Mouse (Mus musculus) lung, embryonic 14.5 days (tissue): ENCODE results near the gene Hif3a. TPM values are rescaled to one million over a fixed set of nuclear protein-coding genes. Genes with fewer than 3 reads are reported as not detected.
A peak's percentile ranks its signal among the peaks of the same experiment; 100 is the strongest.

Experiments used
- ATAC-seq: fragments of 200-750 bp; cut with Nextera tagmentation; 2 replicates; pipeline ENCODE4 v1.8.0; 2017; ENCODE audit warnings: mild to moderate bottlenecking, moderate TSS enrichment, moderate library complexity; ENCODE audit not compliant: insufficient read depth
- DNase-seq: peaks from one replicate; pipeline ENCODE4 v3.0.0-alpha.2; 2015
- H3K27ac ChIP-seq: fragments of 300-500 bp; sonication (generic); 2 replicates; pipeline ENCODE4 v1.5.1; 2014; ENCODE audit warnings: low read depth, mild to moderate bottlenecking, moderate library complexity
- H3K27me3 ChIP-seq: fragments of 300-500 bp; sonication (generic); 2 replicates; pipeline ENCODE4 v1.6.1; 2014; ENCODE audit warnings: low read length, control low read depth; ENCODE audit not compliant: insufficient read depth
- H3K36me3 ChIP-seq: fragments of 300-500 bp; sonication (generic); 2 replicates; pipeline ENCODE4 v1.6.1; 2014; ENCODE audit warnings: control low read depth; ENCODE audit not compliant: insufficient read depth
- H3K4me1 ChIP-seq: fragments of 300-500 bp; sonication (generic); 2 replicates; pipeline ENCODE4 v1.6.1; 2014; ENCODE audit warnings: antibody characterized with exemption, control low read depth; ENCODE audit not compliant: insufficient read depth
- H3K4me2 ChIP-seq: fragments of 300-500 bp; sonication (generic); 2 replicates; pipeline ENCODE4 v1.6.1; 2014; ENCODE audit warnings: mild to moderate bottlenecking
- H3K4me3 ChIP-seq: fragments of 300-500 bp; sonication (generic); 2 replicates; pipeline ENCODE4 v1.5.1; 2014; ENCODE audit warnings: low read depth, low read length
- H3K9ac ChIP-seq: fragments of 300-500 bp; sonication (generic); 2 replicates; pipeline ENCODE4 v1.6.1; 2014
- H3K9me3 ChIP-seq: fragments of 300-500 bp; sonication (generic); 2 replicates; pipeline ENCODE4 v1.6.1; 2016; ENCODE audit warnings: low read depth, low read length, control low read depth
- CTCF ChIP-seq: IDR thresholded peaks from 2 replicates; pipeline ENCODE4 v1.5.1; 2016; ENCODE audit warnings: antibody characterized with exemption, low read depth
- WGBS: fragments of 180-500 bp; shearing (Covaris S2); extraction: QIAGEN DNeasy Blood & Tissue Kit; methylation state at CpG from one replicate; pipeline ENCODE4 v1.1.7; 2014; 5-methylcytosine and 5-hydroxymethylcytosine counted together
- polyA plus RNA-seq: library from polyadenylated mRNA; unstranded; fragments of >200 nt; fragmentation: Nextera tagmentation; extraction: Ambion mirVana; gene quantifications from 2 replicates; pipeline ENCODE4 v1.2.1, GENCODE M21; 2014

Hif3a gene
- polyA plus RNA-seq, 1 experiment from 2014 or later: 33.1 TPM

DNA sequence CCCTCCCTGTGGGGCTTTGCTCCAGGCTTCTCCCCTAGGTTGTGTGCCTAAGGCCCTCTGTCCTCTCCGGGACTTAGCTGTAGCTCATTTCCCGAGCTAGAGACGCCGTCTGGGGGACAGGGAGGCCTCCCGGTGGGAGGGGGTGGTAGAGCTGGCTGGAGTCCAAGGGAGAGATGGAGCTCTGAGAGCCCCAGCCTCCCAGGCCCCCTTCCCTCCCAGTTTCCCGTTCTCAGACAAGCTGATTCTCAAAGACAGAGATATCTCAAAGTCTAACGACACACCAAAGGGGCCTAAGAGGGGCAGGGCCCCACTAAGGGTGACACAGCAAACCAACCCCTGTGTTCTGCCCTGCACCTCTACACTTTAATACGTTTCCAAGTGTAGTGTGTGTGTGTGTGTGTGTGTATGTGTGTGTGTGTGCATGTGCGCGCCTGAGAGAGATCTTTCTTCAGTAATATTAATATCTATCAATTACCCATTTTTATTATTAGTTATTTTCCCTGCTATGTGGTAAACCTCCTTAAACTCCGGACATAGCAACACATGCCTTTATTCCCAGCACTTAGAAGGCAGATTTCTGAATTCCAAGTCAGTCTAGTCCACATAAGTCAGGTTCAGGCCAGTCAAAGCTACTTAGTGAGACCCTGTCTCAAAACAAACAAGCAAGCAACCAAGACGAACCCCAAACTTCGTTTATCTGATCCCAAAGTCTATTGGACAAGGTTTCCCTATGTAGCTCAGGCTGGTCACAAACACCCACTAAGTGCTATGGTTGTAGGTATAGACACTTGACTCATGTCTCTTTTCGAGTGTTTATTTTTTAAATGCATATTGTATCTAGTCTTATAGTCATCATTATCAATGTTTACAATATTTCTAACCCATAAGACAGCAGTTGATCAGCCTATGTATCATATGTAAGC lies 5.4 kb downstream of the Hif3a start:
- peak; percentile 30 for ATAC-seq
- peak overlapping the region; percentile 96 for H3K4me2 ChIP-seq
- H3K27ac ChIP-seq: peak overlapping the region; percentile 99
- peaks cover 35% of the 10 kb centered on the region for H3K4me1 ChIP-seq
- TF ChIP-seq CTCF: no peak
- peaks cover 20% of the 10 kb centered on the region for H3K36me3 ChIP-seq
- DNase-seq: peak; percentile 90
- H3K9me3 ChIP-seq: no peaks in the 10 kb centered on the region
- H3K4me3 ChIP-seq: peak overlapping the region; percentile 59
- H3K27me3 ChIP-seq: no peaks in the 10 kb centered on the region
- peak overlapping the region; percentile 65 for H3K9ac ChIP-seq
- 17% methylated on average over 14 of the region's 14 CpGs for WGBS

DNA sequence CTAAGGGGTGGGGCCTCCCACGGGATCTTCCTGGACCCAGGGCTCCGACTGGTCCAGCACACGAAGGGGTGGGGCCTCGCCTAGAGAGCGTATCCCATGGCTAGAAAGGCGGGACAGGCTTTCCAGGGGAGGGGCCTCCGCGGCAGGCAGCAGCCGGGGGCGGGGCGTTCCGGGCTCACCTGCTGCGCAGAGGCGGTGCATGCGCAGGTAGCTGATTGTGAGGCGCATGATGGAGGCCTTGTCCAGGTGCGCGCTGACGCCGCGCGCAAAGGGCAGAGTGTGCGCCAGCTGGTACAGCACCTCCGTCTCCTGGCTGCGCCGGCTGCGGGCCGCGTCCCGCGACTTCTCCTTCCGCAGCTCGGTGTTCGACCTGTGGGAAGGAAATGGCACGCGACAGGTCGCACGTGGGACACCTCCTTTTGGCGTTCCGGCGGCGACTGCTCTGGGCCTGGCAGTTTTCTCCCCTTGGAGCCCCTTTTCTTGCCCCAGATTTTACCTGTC lies 6.1 kb downstream of the Hif3a start:
- TF ChIP-seq CTCF: no peak
- Histone ChIP-seq H3K4me3 (peak overlapping the region; percentile 59), H3K27me3 (no peaks in the 10 kb centered on the region), H3K4me2 (peak overlapping the region; percentile 96), H3K27ac (peak overlapping the region; percentile 99), H3K4me1 (peaks cover 33% of the 10 kb centered on the region), H3K9me3 (no peaks in the 10 kb centered on the region), H3K36me3 (peaks cover 26% of the 10 kb centered on the region), H3K9ac (peak overlapping the region; percentile 65)
- ATAC-seq (peak; percentile 73), DNase-seq (peak; percentile 95)
- under 1% methylated on average over 42 of the region's 42 CpGs for WGBS

DNA sequence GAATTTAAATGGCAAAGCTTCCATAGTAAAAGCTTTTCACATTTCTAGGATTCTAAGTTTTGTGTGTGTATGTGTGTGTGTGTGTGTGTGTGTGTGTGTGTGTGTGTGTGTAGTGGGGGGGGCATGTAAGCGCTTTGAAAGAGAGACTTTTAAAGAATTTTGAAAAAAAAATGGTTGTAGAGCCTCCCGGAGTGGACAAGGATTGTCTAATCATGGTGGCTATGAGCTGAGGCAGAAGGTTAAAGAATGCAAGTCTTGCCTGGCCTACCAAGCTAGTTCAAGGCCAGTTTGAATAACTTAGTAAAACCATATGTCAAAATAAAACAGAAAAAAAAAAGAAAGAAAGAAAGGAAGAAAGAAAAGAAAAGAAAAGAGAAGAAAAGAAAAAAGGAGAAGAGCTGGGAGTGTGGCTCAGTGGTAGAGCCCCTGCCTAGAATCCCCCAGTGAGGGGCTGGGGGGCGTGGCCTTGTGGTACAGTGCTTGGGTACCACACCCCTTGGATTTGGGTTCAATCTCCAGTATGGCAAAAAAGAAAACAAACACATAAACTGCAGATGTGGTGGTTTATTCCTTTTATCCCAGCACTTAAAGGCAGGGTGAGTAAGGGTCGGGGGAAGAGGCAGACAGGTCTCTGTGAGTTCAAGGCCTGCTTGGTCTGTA lies 6.8 kb downstream of the Hif3a start:
- DNase-seq (no peak), ATAC-seq (no peak)
- H3K4me2 ChIP-seq: peak overlapping the region; percentile 96
- H3K27ac ChIP-seq: peak overlapping the region; percentile 99; the same call in 1 of the 2 replicates
- H3K9ac ChIP-seq: no peak overlapping the region
- no peaks in the 10 kb centered on the region for H3K9me3 ChIP-seq
- H3K36me3 ChIP-seq: peaks cover 32% of the 10 kb centered on the region
- peak overlapping the region; percentile 59 for H3K4me3 ChIP-seq
- no peaks in the 10 kb centered on the region for H3K27me3 ChIP-seq
- 85% methylated on average over 4 of the region's 4 CpGs for WGBS
- no peak for TF ChIP-seq CTCF
- H3K4me1 ChIP-seq: peaks cover 27% of the 10 kb centered on the region

DNA sequence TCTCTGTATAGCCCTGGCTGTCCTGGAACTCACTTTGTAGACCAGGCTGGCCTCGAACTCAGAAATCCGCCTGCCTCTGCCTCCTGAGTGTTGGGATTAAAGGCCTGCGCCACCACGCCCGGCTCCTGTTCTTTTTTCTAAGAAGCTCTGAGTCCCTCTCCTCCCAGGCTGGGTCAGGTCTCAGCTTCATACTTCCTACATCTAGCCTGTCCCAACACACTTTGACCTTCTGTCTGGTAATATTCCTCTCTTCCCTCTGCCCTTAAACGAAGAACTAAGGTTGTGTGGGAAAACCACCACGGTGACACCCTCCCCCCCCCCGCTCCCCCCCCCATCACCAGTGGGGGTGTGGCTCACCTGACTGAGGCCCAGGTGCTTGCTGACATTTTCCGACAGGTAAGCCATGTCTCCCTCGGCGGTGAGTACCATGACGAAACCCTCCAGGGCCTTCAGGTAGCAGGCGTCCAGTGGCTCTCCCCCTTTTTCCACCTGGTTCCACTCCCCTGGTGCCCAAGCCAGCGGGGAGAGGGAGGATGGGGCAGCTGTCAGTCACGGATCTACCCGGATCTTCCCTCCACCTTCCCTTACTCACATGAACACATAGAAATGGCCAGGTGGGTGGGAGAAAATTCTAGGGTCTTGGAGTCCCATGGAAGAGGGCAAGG lies 7.8 kb downstream of the Hif3a start:
- Histone ChIP-seq H3K27ac (no peak overlapping the region), H3K9ac (no peak overlapping the region), H3K4me1 (peaks cover 24% of the 10 kb centered on the region), H3K4me3 (no peak overlapping the region), H3K36me3 (peaks cover 39% of the 10 kb centered on the region), H3K4me2 (no peak overlapping the region), H3K9me3 (no peaks in the 10 kb centered on the region), H3K27me3 (no peaks in the 10 kb centered on the region)
- WGBS: 84% methylated on average over 16 of the region's 16 CpGs
- DNase-seq (no peak), ATAC-seq (no peak)
- no peak for TF ChIP-seq CTCF

DNA sequence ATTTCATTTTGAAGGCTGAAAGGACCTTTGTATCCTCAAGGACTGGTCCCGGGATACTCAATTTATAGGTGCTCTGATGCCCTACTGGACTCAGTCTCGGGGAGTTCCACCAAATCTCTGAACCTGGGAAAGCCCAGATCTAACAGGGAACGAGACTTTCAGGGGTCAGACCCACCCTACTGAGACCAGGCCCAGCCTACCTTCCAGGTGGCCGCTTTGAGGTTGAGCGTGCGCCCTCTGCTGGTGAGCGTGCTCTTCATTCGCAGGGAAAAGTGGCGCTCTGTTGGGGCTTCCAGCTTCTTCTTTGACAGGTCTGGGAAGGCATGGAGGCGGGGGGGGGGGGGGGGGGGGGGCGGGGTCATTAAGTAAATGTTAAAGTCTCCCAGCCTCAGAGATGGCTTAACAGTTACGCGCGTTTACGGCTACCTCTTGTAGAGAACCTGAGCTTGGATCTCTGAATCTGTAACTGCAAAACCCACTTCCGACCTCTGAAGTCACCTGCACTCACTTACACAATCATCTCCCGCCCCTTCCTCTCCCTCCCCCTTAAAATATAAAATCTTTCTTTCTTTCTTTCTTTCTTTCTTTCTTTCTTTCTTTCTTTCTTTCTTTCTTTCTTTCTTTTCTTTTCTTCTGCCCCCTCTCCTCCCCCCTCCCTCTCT lies 11.2 kb downstream of the Hif3a start:
- H3K36me3 ChIP-seq: peaks cover 63% of the 10 kb centered on the region
- no peaks in the 10 kb centered on the region for H3K4me1 ChIP-seq
- DNase-seq: peak; percentile 85
- peak; percentile 84 for TF ChIP-seq CTCF
- WGBS: 15% methylated on average over 16 of the region's 17 CpGs
- ATAC-seq: peak; percentile 9; the same call in 1 of the 2 replicates
- H3K4me2 ChIP-seq: no peak overlapping the region
- H3K27me3 ChIP-seq: no peaks in the 10 kb centered on the region
- no peaks in the 10 kb centered on the region for H3K9me3 ChIP-seq
- no peak overlapping the region for H3K4me3 ChIP-seq
- H3K9ac ChIP-seq: no peak overlapping the region
- H3K27ac ChIP-seq: no peak overlapping the region

DNA sequence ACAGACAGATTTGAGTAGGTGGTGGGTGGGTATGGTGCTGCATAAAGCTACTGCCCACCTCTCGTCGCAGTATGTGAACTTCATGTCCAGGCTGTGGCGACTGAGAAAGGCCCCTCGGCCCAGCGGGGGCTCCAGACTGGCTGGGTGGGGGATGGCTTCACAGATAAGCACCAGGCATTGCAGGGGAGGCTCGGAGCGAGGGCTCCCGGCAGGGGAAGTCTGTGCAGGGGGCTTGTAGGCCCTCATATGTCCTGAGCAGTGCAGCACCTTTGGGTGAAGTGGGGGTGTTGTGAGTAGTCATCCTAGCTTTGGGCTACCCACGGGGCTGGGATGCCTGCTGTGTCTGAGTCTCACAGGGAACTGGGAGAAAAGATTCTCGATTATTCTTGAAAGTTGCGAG lies 11.7 kb downstream of the Hif3a start:
- Histone ChIP-seq H3K9ac (no peak overlapping the region), H3K4me1 (no peaks in the 10 kb centered on the region), H3K4me2 (no peak overlapping the region), H3K4me3 (no peak overlapping the region), H3K27ac (no peak overlapping the region), H3K27me3 (no peaks in the 10 kb centered on the region), H3K9me3 (no peaks in the 10 kb centered on the region), H3K36me3 (peaks cover 63% of the 10 kb centered on the region)
- WGBS: 53% methylated on average over 11 of the region's 11 CpGs
- no peak for TF ChIP-seq CTCF
- DNase-seq: no peak
- ATAC-seq: no peak
